Mouse (Mus musculus) lung, embryonic 14.5 days (tissue): ENCODE results near the gene Grid1. TPM values are rescaled to one million over a fixed set of nuclear protein-coding genes. Genes with fewer than 3 reads are reported as not detected.
A peak's percentile ranks its signal among the peaks of the same experiment; 100 is the strongest.

ENCODE experiments used
- ATAC-seq: fragments of 200-750 bp; cut with Nextera tagmentation; 2 replicates; pipeline ENCODE4 v1.8.0; 2017; ENCODE audit warnings: mild to moderate bottlenecking, moderate TSS enrichment, moderate library complexity; ENCODE audit not compliant: insufficient read depth
- DNase-seq: peaks from one replicate; pipeline ENCODE4 v3.0.0-alpha.2; 2015
- H3K27ac ChIP-seq: fragments of 300-500 bp; sonication (generic); 2 replicates; pipeline ENCODE4 v1.5.1; 2014; ENCODE audit warnings: low read depth, mild to moderate bottlenecking, moderate library complexity
- H3K27me3 ChIP-seq: fragments of 300-500 bp; sonication (generic); 2 replicates; pipeline ENCODE4 v1.6.1; 2014; ENCODE audit warnings: low read length, control low read depth; ENCODE audit not compliant: insufficient read depth
- H3K36me3 ChIP-seq: fragments of 300-500 bp; sonication (generic); 2 replicates; pipeline ENCODE4 v1.6.1; 2014; ENCODE audit warnings: control low read depth; ENCODE audit not compliant: insufficient read depth
- H3K4me1 ChIP-seq: fragments of 300-500 bp; sonication (generic); 2 replicates; pipeline ENCODE4 v1.6.1; 2014; ENCODE audit warnings: antibody characterized with exemption, control low read depth; ENCODE audit not compliant: insufficient read depth
- H3K4me2 ChIP-seq: fragments of 300-500 bp; sonication (generic); 2 replicates; pipeline ENCODE4 v1.6.1; 2014; ENCODE audit warnings: mild to moderate bottlenecking
- H3K4me3 ChIP-seq: fragments of 300-500 bp; sonication (generic); 2 replicates; pipeline ENCODE4 v1.5.1; 2014; ENCODE audit warnings: low read depth, low read length
- H3K9ac ChIP-seq: fragments of 300-500 bp; sonication (generic); 2 replicates; pipeline ENCODE4 v1.6.1; 2014
- H3K9me3 ChIP-seq: fragments of 300-500 bp; sonication (generic); 2 replicates; pipeline ENCODE4 v1.6.1; 2016; ENCODE audit warnings: low read depth, low read length, control low read depth
- CTCF ChIP-seq: IDR thresholded peaks from 2 replicates; pipeline ENCODE4 v1.5.1; 2016; ENCODE audit warnings: antibody characterized with exemption, low read depth
- WGBS: fragments of 180-500 bp; shearing (Covaris S2); extraction: QIAGEN DNeasy Blood & Tissue Kit; methylation state at CpG from one replicate; pipeline ENCODE4 v1.1.7; 2014; 5-methylcytosine and 5-hydroxymethylcytosine counted together
- polyA plus RNA-seq: library from polyadenylated mRNA; unstranded; fragments of >200 nt; fragmentation: Nextera tagmentation; extraction: Ambion mirVana; gene quantifications from 2 replicates; pipeline ENCODE4 v1.2.1, GENCODE M21; 2014

Gene Grid1
- polyA plus RNA-seq, 1 experiment from 2014 or later, result 0.13 TPM

DNA sequence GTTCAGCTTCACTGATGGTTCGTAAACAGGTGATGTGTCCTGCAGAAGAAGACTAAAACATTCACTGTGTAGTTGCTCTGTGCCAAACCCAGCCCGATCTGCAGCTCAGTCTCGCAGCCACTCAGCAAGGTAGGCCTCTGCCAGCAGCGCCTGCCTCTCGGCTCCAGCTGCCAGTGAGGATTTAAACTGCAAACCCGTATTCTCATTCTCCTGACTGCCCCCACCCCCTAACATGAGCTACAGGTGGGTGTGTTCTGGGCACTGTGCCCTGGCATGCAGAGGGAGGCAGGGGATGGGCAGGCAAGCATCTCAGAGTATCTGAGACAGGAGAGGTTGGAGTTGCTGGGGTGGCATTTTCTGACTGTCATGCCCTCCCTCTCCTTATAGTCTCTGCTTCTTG lies 140.3 kb downstream of the Grid1 start:
- H3K9ac ChIP-seq, result no peak overlapping the region
- no peak overlapping the region for H3K4me3 ChIP-seq
- no peaks in the 10 kb centered on the region for H3K27me3 ChIP-seq
- H3K27ac ChIP-seq, result no peak overlapping the region
- H3K9me3 ChIP-seq, result no peaks in the 10 kb centered on the region
- WGBS, result 61% methylated on average over 6 of the region's 6 CpGs
- no peaks in the 10 kb centered on the region for H3K36me3 ChIP-seq
- 0 out of 2 replicates have a peak, but pooled peaks have one; percentile 28 for ATAC-seq
- H3K4me2 ChIP-seq, result no peak overlapping the region
- no peak for TF ChIP-seq CTCF
- peak; percentile 3 for DNase-seq
- no peaks in the 10 kb centered on the region for H3K4me1 ChIP-seq

- Histone ChIP-seq H3K9me3 (no peaks in the 10 kb centered on the region), H3K36me3 (no peaks in the 10 kb centered on the region), H3K4me3 (no peak overlapping the region), H3K27me3 (no peaks in the 10 kb centered on the region), H3K4me2 (no peak overlapping the region), H3K4me1 (no peaks in the 10 kb centered on the region), H3K27ac (no peak overlapping the region), H3K9ac (no peak overlapping the region)
- no peak for DNase-seq
- WGBS, result 82% methylated on average over 4 of the region's 4 CpGs
- ATAC-seq, result no peak
- TF ChIP-seq CTCF, result no peak
Measured at GRCm38 (mm10) chr14:34963616-34964168, 143.8 kb downstream of the Grid1 start.

- H3K36me3 ChIP-seq, result no peaks in the 10 kb centered on the region
- no peak overlapping the region for H3K27ac ChIP-seq
- DNase-seq (peak; percentile 75), ATAC-seq (0 out of 2 replicates have a peak, but pooled peaks have one; percentile 31)
- WGBS, result 42% methylated on average over 6 of the region's 6 CpGs
- H3K9ac ChIP-seq, result no peak overlapping the region
- no peak for TF ChIP-seq CTCF
- H3K4me3 ChIP-seq, result no peak overlapping the region
- H3K9me3 ChIP-seq, result no peaks in the 10 kb centered on the region
- H3K4me2 ChIP-seq, result no peak overlapping the region
- no peaks in the 10 kb centered on the region for H3K4me1 ChIP-seq
- H3K27me3 ChIP-seq, result no peaks in the 10 kb centered on the region
Measured at GRCm38 (mm10) chr14:34969102-34969819, 149.4 kb downstream of the Grid1 start.

GRCm38 (mm10) chr14:34972930-34973329 lies 153.0 kb downstream of the Grid1 start:
- no peak for ATAC-seq
- no peak overlapping the region for H3K4me3 ChIP-seq
- DNase-seq, result no peak
- no peaks in the 10 kb centered on the region for H3K36me3 ChIP-seq
- WGBS, result 68% methylated on average over 3 of the region's 3 CpGs
- H3K4me2 ChIP-seq, result no peak overlapping the region
- no peak for TF ChIP-seq CTCF
- H3K9ac ChIP-seq, result no peak overlapping the region
- H3K27ac ChIP-seq, result no peak overlapping the region
- no peaks in the 10 kb centered on the region for H3K4me1 ChIP-seq
- no peaks in the 10 kb centered on the region for H3K27me3 ChIP-seq
- H3K9me3 ChIP-seq, result no peaks in the 10 kb centered on the region

DNA sequence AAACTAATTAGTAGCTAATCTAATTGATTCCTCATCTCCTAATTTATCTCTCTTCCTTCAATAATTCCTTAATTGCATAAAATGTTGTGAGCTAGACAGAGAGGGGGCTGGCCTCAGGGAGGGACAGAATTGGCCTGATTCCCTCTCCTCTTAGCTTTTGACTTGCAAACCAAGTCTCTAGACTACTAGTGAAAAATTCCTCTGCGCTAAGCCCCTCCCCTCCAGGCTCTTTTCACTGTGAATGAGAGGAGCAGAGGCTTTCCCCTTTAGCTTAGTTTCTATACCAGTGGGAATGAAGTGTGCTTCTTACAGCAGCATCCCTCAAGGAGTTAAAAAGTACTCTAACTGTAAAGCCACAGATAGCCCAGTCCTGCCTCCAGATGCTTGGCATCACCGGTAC lies 160.8 kb downstream of the Grid1 start:
- Histone ChIP-seq H3K27ac (no peak overlapping the region), H3K4me1 (no peaks in the 10 kb centered on the region), H3K9ac (no peak overlapping the region), H3K4me2 (no peak overlapping the region), H3K9me3 (no peaks in the 10 kb centered on the region), H3K27me3 (no peaks in the 10 kb centered on the region), H3K36me3 (no peaks in the 10 kb centered on the region), H3K4me3 (no peak overlapping the region)
- TF ChIP-seq CTCF, result no peak
- ATAC-seq (no peak), DNase-seq (peak; percentile 3)
- 25% methylated on average over 2 of the region's 2 CpGs for WGBS

- DNase-seq, result no peak
- Histone ChIP-seq H3K36me3 (no peaks in the 10 kb centered on the region), H3K4me2 (no peak overlapping the region), H3K27me3 (no peaks in the 10 kb centered on the region), H3K27ac (no peak overlapping the region), H3K9ac (no peak overlapping the region), H3K9me3 (no peaks in the 10 kb centered on the region), H3K4me1 (no peaks in the 10 kb centered on the region), H3K4me3 (no peak overlapping the region)
- TF ChIP-seq CTCF, result no peak
- WGBS, result 74% methylated on average over 5 of the region's 5 CpGs
- ATAC-seq, result no peak
Measured at GRCm38 (mm10) chr14:34989131-34989530, 169.2 kb downstream of the Grid1 start.

- H3K36me3 ChIP-seq, result no peaks in the 10 kb centered on the region
- no peak overlapping the region for H3K4me3 ChIP-seq
- no peak for ATAC-seq
- WGBS, result 79% methylated on average over 7 of the region's 7 CpGs
- no peak for TF ChIP-seq CTCF
- H3K9me3 ChIP-seq, result no peaks in the 10 kb centered on the region
- H3K9ac ChIP-seq, result no peak overlapping the region
- H3K4me1 ChIP-seq, result no peaks in the 10 kb centered on the region
- no peak for DNase-seq
- no peak overlapping the region for H3K4me2 ChIP-seq
- no peaks in the 10 kb centered on the region for H3K27me3 ChIP-seq
- H3K27ac ChIP-seq, result no peak overlapping the region
Measured at GRCm38 (mm10) chr14:35006736-35007135, 186.8 kb downstream of the Grid1 start.
